Mouse (Mus musculus): ENCODE results near the gene Fbxl15. TPM values are rescaled to one million over a fixed set of nuclear protein-coding genes. Genes with fewer than 3 reads are reported as not detected.
A peak's percentile ranks its signal among the peaks of the same experiment; 100 is the strongest.

Gene Fbxl15
- polyA plus RNA-seq, 1 experiment from 2014 or later: 26.0 TPM

DNA sequence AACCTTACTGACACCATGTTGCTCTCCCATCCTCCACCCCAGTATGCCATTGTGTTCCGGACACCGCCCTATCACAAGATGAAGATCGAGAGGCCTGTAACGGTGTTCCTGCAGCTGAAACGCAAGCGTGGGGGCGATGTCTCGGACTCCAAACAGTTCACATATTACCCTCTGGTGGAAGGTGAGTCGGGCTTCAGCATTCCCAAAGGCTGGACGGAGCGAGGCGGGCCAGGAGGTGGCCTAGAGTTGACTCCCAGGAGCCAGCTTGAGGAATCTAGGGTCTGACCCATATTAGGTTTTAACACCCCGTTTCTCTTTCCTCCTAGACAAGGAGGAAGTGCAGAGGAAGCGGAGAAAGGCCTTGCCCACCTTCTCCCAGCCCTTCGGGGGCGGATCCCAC is 19.7 kb upstream of the Fbxl15 start:
- Histone ChIP-seq H3K27ac (ENCODE audit: low read length) (no peak overlapping the region), H3K27me3 (ENCODE audit: insufficient read depth, low read length) (peaks cover 9% of the 10 kb centered on the region), H3K4me2 (replicated peaks; ENCODE audit: low read depth, low read length) (0 out of 2 replicates have a peak overlapping the region, but pooled peaks have one; percentile 79), H3K36me3 (ENCODE audit: insufficient read depth, low read length) (peaks cover 4% of the 10 kb centered on the region), H3K9me3 (ENCODE audit: low read length) (no peaks in the 10 kb centered on the region), H3K4me3 (ENCODE audit: low read length) (no peak overlapping the region), H3K9ac (replicated peaks; ENCODE audit: low read length) (no peak overlapping the region), H3K4me1 (ENCODE audit: insufficient read depth, low read length) (peaks cover 17% of the 10 kb centered on the region)
- ATAC-seq (ENCODE audit: low FRiP score, low TSS enrichment): no peak
- 72% methylated on average over 16 of the region's 16 CpGs for WGBS

GRCm38 (mm10) chr19:46308706-46309435 is 19.1 kb upstream of the Fbxl15 start:
- peaks cover 4% of the 10 kb centered on the region for H3K36me3 ChIP-seq (ENCODE audit: insufficient read depth, low read length)
- H3K9me3 ChIP-seq (ENCODE audit: low read length): no peaks in the 10 kb centered on the region
- peak overlapping the region; percentile 79 for H3K4me2 ChIP-seq (replicated peaks; ENCODE audit: low read depth, low read length)
- peaks cover 13% of the 10 kb centered on the region for H3K4me1 ChIP-seq (ENCODE audit: insufficient read depth, low read length)
- WGBS: 2% methylated on average over 47 of the region's 47 CpGs
- no peak overlapping the region for H3K27ac ChIP-seq (ENCODE audit: low read length)
- H3K27me3 ChIP-seq (ENCODE audit: insufficient read depth, low read length): peaks cover 15% of the 10 kb centered on the region
- H3K4me3 ChIP-seq (ENCODE audit: low read length): peak overlapping the region; percentile 45
- no peak for ATAC-seq (ENCODE audit: low FRiP score, low TSS enrichment)
- H3K9ac ChIP-seq (replicated peaks; ENCODE audit: low read length): peak overlapping the region; percentile 67

GRCm38 (mm10) chr19:46309651-46310305 is 18.2 kb upstream of the Fbxl15 start:
- no peak overlapping the region for H3K4me2 ChIP-seq (replicated peaks; ENCODE audit: low read depth, low read length)
- H3K9me3 ChIP-seq (ENCODE audit: low read length): no peaks in the 10 kb centered on the region
- H3K9ac ChIP-seq (replicated peaks; ENCODE audit: low read length): no peak overlapping the region
- WGBS: 81% methylated on average over 21 of the region's 21 CpGs
- peaks cover 12% of the 10 kb centered on the region for H3K4me1 ChIP-seq (ENCODE audit: insufficient read depth, low read length)
- H3K27me3 ChIP-seq (ENCODE audit: insufficient read depth, low read length): peaks cover 24% of the 10 kb centered on the region
- no peak overlapping the region for H3K27ac ChIP-seq (ENCODE audit: low read length)
- H3K36me3 ChIP-seq (ENCODE audit: insufficient read depth, low read length): peaks cover 4% of the 10 kb centered on the region
- no peak for ATAC-seq (ENCODE audit: low FRiP score, low TSS enrichment)
- H3K4me3 ChIP-seq (ENCODE audit: low read length): no peak overlapping the region

DNA sequence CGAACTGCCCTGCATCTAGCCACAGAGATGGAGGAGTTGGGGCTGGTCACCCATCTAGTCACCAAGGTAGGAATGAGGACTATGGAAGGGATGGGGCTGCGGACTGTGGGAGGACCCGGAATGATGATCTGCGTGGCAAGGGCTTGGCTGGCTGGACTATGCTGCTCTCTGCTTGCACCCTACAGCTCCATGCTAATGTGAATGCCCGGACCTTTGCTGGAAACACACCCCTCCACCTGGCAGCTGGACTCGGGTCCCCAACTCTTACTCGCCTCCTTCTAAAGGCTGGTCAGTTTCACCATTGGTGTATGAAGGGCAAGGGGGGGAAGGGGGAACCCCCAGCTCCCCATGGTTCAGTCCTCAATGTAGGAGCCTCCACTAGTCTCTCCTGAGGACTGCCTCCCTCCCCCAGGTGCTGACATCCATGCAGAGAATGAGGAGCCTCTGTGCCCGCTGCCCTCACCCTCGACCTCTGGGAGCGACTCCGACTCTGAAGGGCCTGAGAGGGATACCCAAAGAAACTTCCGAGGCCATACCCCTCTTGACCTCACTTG is 17.6 kb upstream of the Fbxl15 start:
- H3K9ac ChIP-seq (replicated peaks; ENCODE audit: low read length): no peak overlapping the region
- peaks cover 30% of the 10 kb centered on the region for H3K27me3 ChIP-seq (ENCODE audit: insufficient read depth, low read length)
- no peak overlapping the region for H3K27ac ChIP-seq (ENCODE audit: low read length)
- H3K4me2 ChIP-seq (replicated peaks; ENCODE audit: low read depth, low read length): no peak overlapping the region
- no peaks in the 10 kb centered on the region for H3K9me3 ChIP-seq (ENCODE audit: low read length)
- WGBS: 90% methylated on average over 12 of the region's 12 CpGs
- ATAC-seq (ENCODE audit: low FRiP score, low TSS enrichment): no peak
- H3K4me3 ChIP-seq (ENCODE audit: low read length): no peak overlapping the region
- peaks cover 12% of the 10 kb centered on the region for H3K4me1 ChIP-seq (ENCODE audit: insufficient read depth, low read length)
- peaks cover 4% of the 10 kb centered on the region for H3K36me3 ChIP-seq (ENCODE audit: insufficient read depth, low read length)

DNA sequence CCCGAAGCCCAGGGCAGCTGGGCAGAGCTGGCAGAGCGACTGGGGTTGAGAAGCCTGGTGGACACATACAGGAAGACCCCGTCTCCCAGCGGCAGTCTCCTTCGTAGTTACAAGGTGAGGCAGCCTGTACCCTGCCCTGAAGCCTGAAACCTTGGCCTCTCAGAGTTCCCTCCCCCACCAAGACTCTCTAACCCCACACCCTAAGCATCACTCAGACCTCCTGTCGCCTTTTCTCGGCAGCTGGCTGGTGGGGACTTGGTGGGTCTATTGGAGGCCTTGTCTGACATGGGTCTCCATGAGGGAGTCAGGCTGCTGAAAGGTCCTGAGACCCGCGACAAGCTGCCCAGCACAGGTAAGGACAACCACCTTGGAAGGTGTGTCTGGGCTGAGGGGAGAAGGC is 16.6 kb upstream of the Fbxl15 start:
- Histone ChIP-seq H3K9ac (replicated peaks; ENCODE audit: low read length) (no peak overlapping the region), H3K27me3 (ENCODE audit: insufficient read depth, low read length) (peaks cover 40% of the 10 kb centered on the region), H3K4me3 (ENCODE audit: low read length) (no peak overlapping the region), H3K27ac (ENCODE audit: low read length) (no peak overlapping the region), H3K4me2 (replicated peaks; ENCODE audit: low read depth, low read length) (no peak overlapping the region), H3K36me3 (ENCODE audit: insufficient read depth, low read length) (peaks cover 4% of the 10 kb centered on the region), H3K9me3 (ENCODE audit: low read length) (no peaks in the 10 kb centered on the region), H3K4me1 (ENCODE audit: insufficient read depth, low read length) (peaks cover 6% of the 10 kb centered on the region)
- 87% methylated on average over 9 of the region's 9 CpGs for WGBS
- no peak for ATAC-seq (ENCODE audit: low FRiP score, low TSS enrichment)

DNA sequence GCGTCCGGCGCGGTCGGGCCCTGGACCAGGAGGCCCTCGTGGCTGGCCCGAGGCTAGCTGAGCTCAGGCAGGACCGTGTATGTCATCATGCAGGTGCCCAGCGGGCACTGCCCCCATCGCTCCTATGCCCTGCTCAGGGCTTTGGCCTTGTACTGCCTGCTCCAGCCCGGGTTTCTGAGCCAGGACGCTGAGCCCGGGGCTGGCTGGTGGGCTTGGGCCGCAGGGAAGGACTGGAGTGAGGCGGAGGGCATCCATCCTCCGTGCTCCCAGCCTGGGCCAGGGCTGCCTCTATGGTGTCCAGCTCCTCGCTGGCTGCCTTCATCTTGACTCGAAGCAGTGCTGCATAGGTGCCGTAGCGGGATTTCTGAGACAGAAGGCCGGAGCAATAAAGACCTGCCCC is 15.4 kb upstream of the Fbxl15 start:
- WGBS: 90% methylated on average over 21 of the region's 21 CpGs
- H3K36me3 ChIP-seq (ENCODE audit: insufficient read depth, low read length): peaks cover 4% of the 10 kb centered on the region
- no peak overlapping the region for H3K27ac ChIP-seq (ENCODE audit: low read length)
- H3K9me3 ChIP-seq (ENCODE audit: low read length): no peaks in the 10 kb centered on the region
- peaks cover 8% of the 10 kb centered on the region for H3K4me1 ChIP-seq (ENCODE audit: insufficient read depth, low read length)
- no peak overlapping the region for H3K4me3 ChIP-seq (ENCODE audit: low read length)
- ATAC-seq (ENCODE audit: low FRiP score, low TSS enrichment): no peak
- H3K4me2 ChIP-seq (replicated peaks; ENCODE audit: low read depth, low read length): no peak overlapping the region
- no peak overlapping the region for H3K9ac ChIP-seq (replicated peaks; ENCODE audit: low read length)
- peaks cover 52% of the 10 kb centered on the region for H3K27me3 ChIP-seq (ENCODE audit: insufficient read depth, low read length)

DNA sequence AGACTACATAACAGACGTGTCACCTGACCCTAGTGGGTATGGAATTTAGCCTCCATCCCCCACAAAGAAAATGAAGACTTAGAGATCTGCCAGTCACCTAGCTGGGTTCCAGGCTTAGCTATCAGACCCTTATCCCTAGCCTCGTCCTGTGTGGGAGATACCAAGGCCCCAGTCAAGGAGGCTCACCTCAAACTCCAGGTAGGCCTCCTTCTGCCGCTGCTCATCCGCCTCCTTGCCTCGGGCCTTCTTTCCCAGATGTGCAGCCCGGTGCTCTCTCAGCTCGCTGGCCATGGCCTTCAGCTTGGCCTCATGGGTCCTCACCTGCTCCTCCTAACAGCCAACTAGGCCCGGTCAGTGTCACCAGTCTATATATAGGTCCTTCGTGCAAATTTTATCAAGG is 14.9 kb upstream of the Fbxl15 start:
- no peak for ATAC-seq (ENCODE audit: low FRiP score, low TSS enrichment)
- no peak overlapping the region for H3K27ac ChIP-seq (ENCODE audit: low read length)
- no peak overlapping the region for H3K4me3 ChIP-seq (ENCODE audit: low read length)
- peaks cover 14% of the 10 kb centered on the region for H3K4me1 ChIP-seq (ENCODE audit: insufficient read depth, low read length)
- no peaks in the 10 kb centered on the region for H3K9me3 ChIP-seq (ENCODE audit: low read length)
- no peak overlapping the region for H3K9ac ChIP-seq (replicated peaks; ENCODE audit: low read length)
- peaks cover 54% of the 10 kb centered on the region for H3K27me3 ChIP-seq (ENCODE audit: insufficient read depth, low read length)
- peaks cover 4% of the 10 kb centered on the region for H3K36me3 ChIP-seq (ENCODE audit: insufficient read depth, low read length)
- 87% methylated on average over 9 of the region's 9 CpGs for WGBS
- no peak overlapping the region for H3K4me2 ChIP-seq (replicated peaks; ENCODE audit: low read depth, low read length)

DNA sequence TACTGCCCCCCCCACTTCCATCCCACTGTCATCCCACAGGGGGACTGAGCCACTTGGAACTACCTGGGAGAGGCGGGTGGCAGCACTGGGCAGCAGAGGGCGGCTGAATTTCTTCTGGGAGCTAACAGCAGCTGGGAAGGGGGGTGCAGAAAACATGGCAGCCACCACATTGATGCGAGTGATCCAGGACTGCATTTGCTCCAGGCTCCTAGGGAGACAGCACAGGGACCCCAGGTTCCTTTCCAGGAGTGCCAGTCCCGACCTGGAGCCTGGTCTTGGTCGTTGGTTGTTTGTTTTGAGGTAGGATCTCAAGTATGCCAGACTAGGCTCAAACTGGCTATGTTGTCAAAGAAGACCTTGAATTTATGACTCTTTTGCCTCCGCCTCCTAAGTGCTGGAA is 14.4 kb upstream of the Fbxl15 start:
- Histone ChIP-seq H3K9ac (replicated peaks; ENCODE audit: low read length) (no peak overlapping the region), H3K4me3 (ENCODE audit: low read length) (no peak overlapping the region), H3K27me3 (ENCODE audit: insufficient read depth, low read length) (peaks cover 56% of the 10 kb centered on the region), H3K4me1 (ENCODE audit: insufficient read depth, low read length) (peaks cover 14% of the 10 kb centered on the region), H3K36me3 (ENCODE audit: insufficient read depth, low read length) (peaks cover 4% of the 10 kb centered on the region), H3K27ac (ENCODE audit: low read length) (no peak overlapping the region), H3K4me2 (replicated peaks; ENCODE audit: low read depth, low read length) (no peak overlapping the region), H3K9me3 (ENCODE audit: low read length) (no peaks in the 10 kb centered on the region)
- no peak for ATAC-seq (ENCODE audit: low FRiP score, low TSS enrichment)
- WGBS: 72% methylated on average over 6 of the region's 6 CpGs

- Histone ChIP-seq H3K27me3 (ENCODE audit: insufficient read depth, low read length) (peaks cover 61% of the 10 kb centered on the region), H3K4me1 (ENCODE audit: insufficient read depth, low read length) (peaks cover 14% of the 10 kb centered on the region; the same call in 1 of the 2 replicates), H3K4me3 (ENCODE audit: low read length) (no peak overlapping the region), H3K4me2 (replicated peaks; ENCODE audit: low read depth, low read length) (no peak overlapping the region), H3K36me3 (ENCODE audit: insufficient read depth, low read length) (peaks cover 4% of the 10 kb centered on the region), H3K9ac (replicated peaks; ENCODE audit: low read length) (no peak overlapping the region), H3K9me3 (ENCODE audit: low read length) (no peaks in the 10 kb centered on the region), H3K27ac (ENCODE audit: low read length) (no peak overlapping the region)
- WGBS: 11% methylated on average over 18 of the region's 18 CpGs
- ATAC-seq (ENCODE audit: low FRiP score, low TSS enrichment): no peak
These were observed 13.8 kb upstream of the Fbxl15 start for GRCm38 (mm10) chr19:46314151-46314601.

All from kidney, embryonic 16.5 days (tissue).